Mouse (Mus musculus) midbrain, postnatal 0 days (tissue): Measurements from ENCODE around the gene Asb5. TPM values are rescaled to one million over a fixed set of nuclear protein-coding genes. Genes with fewer than 3 reads are reported as not detected.

ENCODE experiments used
- polyA plus RNA-seq: library from polyadenylated mRNA; unstranded; fragments of >200 nt; fragmentation: Nextera tagmentation; extraction: Ambion mirVana; gene quantifications from 2 replicates; pipeline ENCODE4 v1.2.1, GENCODE M21; 2015
- total RNA-seq: library from RNA; depleted of rRNA; stranded (reverse); fragments of >200 nt; gene quantifications from 2 replicates; pipeline ENCODE4 v1.2.3, GENCODE M21; 2014; rRNA removed

Asb5 gene
- total and polyA plus RNA-seq, 2 experiments from 2014 or later: 1.1 to 11.4 TPM

Other genes with a start within 250 kb of the Asb5 start
- 31.8 and 39.3 TPM in 2 replicates for gene Spcs3, start 418 bp downstream of the Asb5 start, total RNA-seq
- 33.4 and 33.9 TPM in 2 replicates for gene Spcs3, start 418 bp downstream of the Asb5 start, polyA plus RNA-seq
- gene Spata4, start 71.2 kb downstream of the Asb5 start, total RNA-seq: 0.38 TPM in 1 of 2 replicates, not detected in the other
- gene Spata4, start 71.2 kb downstream of the Asb5 start, polyA plus RNA-seq: 0.31 and 0.43 TPM in 2 replicates